Mouse (Mus musculus): ENCODE measurements around the gene Agpat3.

The Agpat3 gene

GRCm38 (mm10) chr10:78260322-78260721, 92.0 kb downstream of the Agpat3 start:
- no peak for DNase-seq (ENCODE audit: extremely low read depth, low read depth)

GRCm38 (mm10) chr10:78259702-78260101, 92.6 kb downstream of the Agpat3 start:
- no peak for DNase-seq (ENCODE audit: extremely low read depth, low read depth)

GRCm38 (mm10) chr10:78259230-78259629, 93.1 kb downstream of the Agpat3 start:
- no peak for DNase-seq (ENCODE audit: extremely low read depth, low read depth)

GRCm38 (mm10) chr10:78258142-78258675, 94.1 kb downstream of the Agpat3 start:
- DNase-seq (ENCODE audit: extremely low read depth, low read depth) = no peak

- no peak for DNase-seq (ENCODE audit: extremely low read depth, low read depth)
These were observed 96.6 kb downstream of the Agpat3 start for GRCm38 (mm10) chr10:78255646-78256059.

GRCm38 (mm10) chr10:78247206-78247605, 105.1 kb downstream of the Agpat3 start:
- no peak for DNase-seq (ENCODE audit: extremely low read depth, low read depth)

- no peak for DNase-seq (ENCODE audit: extremely low read depth, low read depth)
These were observed 105.6 kb downstream of the Agpat3 start for GRCm38 (mm10) chr10:78246725-78247124.

- peak; percentile 56 for DNase-seq (ENCODE audit: extremely low read depth, low read depth)
These were observed 107.1 kb downstream of the Agpat3 start for GRCm38 (mm10) chr10:78245225-78245547.

- peak; percentile 63 for DNase-seq (ENCODE audit: extremely low read depth, low read depth)
These were observed 107.7 kb downstream of the Agpat3 start, which contains the start of gene Trappc10 for GRCm38 (mm10) chr10:78244438-78245224. Trappc10 (minus strand) TSS chr10:78244641.

GRCm38 (mm10) chr10:78244058-78244437, 108.2 kb downstream of the Agpat3 start:
- no peak for DNase-seq (ENCODE audit: extremely low read depth, low read depth)

- no peak for DNase-seq (ENCODE audit: extremely low read depth, low read depth)
These were observed 113.4 kb downstream of the Agpat3 start for GRCm38 (mm10) chr10:78238926-78239325.

- no peak for DNase-seq (ENCODE audit: extremely low read depth, low read depth)
These were observed 114.0 kb downstream of the Agpat3 start for GRCm38 (mm10) chr10:78238297-78238696.

GRCm38 (mm10) chr10:78237809-78238208, 114.5 kb downstream of the Agpat3 start:
- DNase-seq (ENCODE audit: extremely low read depth, low read depth) = no peak

GRCm38 (mm10) chr10:78236885-78237629, 115.2 kb downstream of the Agpat3 start:
- DNase-seq (ENCODE audit: extremely low read depth, low read depth) = no peak

- DNase-seq (ENCODE audit: extremely low read depth, low read depth) = no peak
These were observed 118.5 kb downstream of the Agpat3 start for GRCm38 (mm10) chr10:78233756-78234155.

GRCm38 (mm10) chr10:78233161-78233560, 119.1 kb downstream of the Agpat3 start:
- DNase-seq (ENCODE audit: extremely low read depth, low read depth) = no peak

GRCm38 (mm10) chr10:78232301-78232980, 119.8 kb downstream of the Agpat3 start:
- no peak for DNase-seq (ENCODE audit: extremely low read depth, low read depth)

GRCm38 (mm10) chr10:78228560-78228928, 123.7 kb downstream of the Agpat3 start:
- no peak for DNase-seq (ENCODE audit: extremely low read depth, low read depth)

GRCm38 (mm10) chr10:78227875-78228559, 124.3 kb downstream of the Agpat3 start:
- DNase-seq (ENCODE audit: extremely low read depth, low read depth) = no peak

- no peak for DNase-seq (ENCODE audit: extremely low read depth, low read depth)
These were observed 128.2 kb downstream of the Agpat3 start for GRCm38 (mm10) chr10:78224136-78224535.

GRCm38 (mm10) chr10:78222908-78223307, 129.4 kb downstream of the Agpat3 start:
- no peak for DNase-seq (ENCODE audit: extremely low read depth, low read depth)

Data from MEL-GATA-1-ER (cell line).